In genomic region chr9:67170759-67171158, GRCm38 (mm10) we compare ENCODE assay signal across 12 mouse cellular contexts.
DNase-seq lines count a peak whose midpoint lies in the region; ATAC-seq lines count a peak whose summit lies in the region.
"Had no signal": no experiment of that assay in that cellular context is flagged by ENCODE, and none has a peak within 500 bp of the region (broad histone marks: within the 10 kb centered on the region; RNA-seq: fewer than 3 reads in every experiment).

No protein-coding gene starts in this region.

- peak; percentile 29 for DNase-seq in ovary, adult 18-20 months (ENCODE audit: low spot score)
- DNase-seq in ovary, postnatal 10 days (ENCODE audit: low spot score), result no peak
- no peak for DNase-seq in left cerebral cortex, adult 11 months (ENCODE audit: low spot score)
- no peak for DNase-seq in natural killer cell, adult 2 months (ENCODE audit: low spot score in 2 of 2)
- DNase-seq in c-Kit-positive CD71-positive TER-119-positive erythroid progenitor cells, embryonic 14.5 days (ENCODE audit: low spot score), result no peak
- DNase-seq: adrenal gland, adult 2 months; kidney, adult 8-10 months; thymus, postnatal 36 days had no signal

- H3K27me3 ChIP-seq in heart, embryonic 13.5 days (replicated peaks), result no peaks in the 10 kb centered on the region
- H3K27me3 ChIP-seq in liver, embryonic 12.5 days (replicated peaks), result no peaks in the 10 kb centered on the region
- H3K27me3 ChIP-seq: embryonic facial prominence, embryonic 13.5 days; hindbrain, embryonic 13.5 days had no signal

- no peak for ATAC-seq in heart, embryonic 13.5 days (ENCODE audit: extremely low read depth, insufficient number of reproducible peaks, low FRiP score, low TSS enrichment)
- peak; percentile 71 for ATAC-seq in liver, embryonic 12.5 days

- peak overlapping the region; percentile 85 for H3K27ac ChIP-seq in heart, embryonic 13.5 days (replicated peaks)
- H3K27ac ChIP-seq in liver, embryonic 12.5 days, result no peak overlapping the region
- H3K27ac ChIP-seq: embryonic facial prominence, embryonic 13.5 days; hindbrain, embryonic 13.5 days had no signal

- H3K9ac ChIP-seq in heart, embryonic 13.5 days, result no peak overlapping the region
- no peak overlapping the region for H3K9ac ChIP-seq in liver, embryonic 12.5 days
- H3K9ac ChIP-seq: embryonic facial prominence, embryonic 13.5 days; hindbrain, embryonic 13.5 days had no signal

- no peak overlapping the region for H3K4me3 ChIP-seq in heart, embryonic 13.5 days
- no peak overlapping the region for H3K4me3 ChIP-seq in liver, embryonic 12.5 days
- H3K4me3 ChIP-seq: embryonic facial prominence, embryonic 13.5 days; hindbrain, embryonic 13.5 days had no signal

- WGBS in heart, embryonic 13.5 days, result 12% methylated on average over 8 of the region's 8 CpGs
- 23% methylated on average over 8 of the region's 8 CpGs for WGBS in liver, embryonic 12.5 days (ENCODE audit: insufficient replicate concordance)

- H3K9me3 ChIP-seq in heart, embryonic 13.5 days, result peaks cover 11% of the 10 kb centered on the region; the same call in 1 of the 2 replicates
- H3K9me3 ChIP-seq in liver, embryonic 12.5 days (replicated peaks), result peaks cover 11% of the 10 kb centered on the region

- H3K4me2 ChIP-seq in heart, embryonic 13.5 days, result peak overlapping the region; percentile 30
- 0 out of 2 replicates have a peak overlapping the region, but pooled peaks have one; percentile 16 for H3K4me2 ChIP-seq in liver, embryonic 12.5 days
- H3K4me2 ChIP-seq: embryonic facial prominence, embryonic 13.5 days; hindbrain, embryonic 13.5 days had no signal

- H3K4me1 ChIP-seq in heart, embryonic 13.5 days, result peaks cover 28% of the 10 kb centered on the region
- H3K4me1 ChIP-seq in liver, embryonic 12.5 days, result peaks cover 15% of the 10 kb centered on the region
- H3K4me1 ChIP-seq: hindbrain, embryonic 13.5 days had no signal

- H3K36me3 ChIP-seq in heart, embryonic 13.5 days, result no peaks in the 10 kb centered on the region
- H3K36me3 ChIP-seq in liver, embryonic 12.5 days, result no peaks in the 10 kb centered on the region
- H3K36me3 ChIP-seq: embryonic facial prominence, embryonic 13.5 days; hindbrain, embryonic 13.5 days had no signal
